Mouse (Mus musculus): Measurements from ENCODE around the gene Cib3.

DNA sequence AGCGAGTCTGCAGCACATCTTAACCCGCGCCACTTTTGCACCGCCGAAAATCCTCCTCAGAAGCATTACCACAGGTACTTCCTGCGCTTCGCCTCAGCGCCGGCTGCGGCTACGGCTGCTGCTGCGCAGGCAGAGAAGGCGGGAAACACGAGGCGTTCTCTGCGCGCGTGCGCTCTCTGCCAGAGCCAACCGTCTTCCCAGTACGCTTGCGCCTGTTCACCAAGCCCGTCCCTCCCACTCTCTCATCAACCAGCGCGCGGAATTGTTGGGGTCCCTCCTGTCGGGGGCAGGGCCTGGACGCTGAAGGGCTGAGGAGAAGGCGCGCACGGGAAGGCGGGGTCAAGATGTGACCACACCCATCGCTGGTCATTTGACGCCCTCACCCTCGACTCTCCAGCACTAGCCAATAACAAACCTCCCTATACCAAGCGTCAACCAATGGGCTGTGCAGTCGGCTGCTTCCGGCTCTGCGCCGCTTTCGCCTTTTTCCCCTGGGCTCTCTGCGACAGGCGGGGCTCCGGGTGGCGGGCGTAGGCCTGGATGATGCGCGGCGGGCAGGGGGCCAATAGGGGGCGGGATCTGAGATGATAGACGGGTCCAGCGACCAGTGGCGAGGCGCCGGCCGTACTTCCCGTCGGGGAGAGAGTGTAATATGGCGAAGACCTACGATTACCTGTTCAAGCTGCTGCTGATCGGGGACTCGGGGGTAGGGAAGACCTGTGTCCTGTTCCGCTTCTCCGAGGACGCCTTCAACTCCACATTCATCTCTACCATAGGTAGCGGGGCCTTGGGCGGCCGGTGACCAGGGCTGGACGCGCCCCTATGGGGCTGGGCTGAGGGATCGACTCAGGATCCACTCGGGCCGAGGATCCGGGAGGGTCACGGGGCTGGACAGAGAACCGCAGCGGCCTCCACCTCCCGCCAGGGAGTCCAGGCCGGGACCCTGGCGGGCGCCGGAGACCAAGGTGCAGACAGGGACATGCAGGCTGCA is 51.6 kb downstream of the Cib3 start, which contains the start of gene Rab8a:
- TF ChIP-seq USF1 (IDR thresholded peaks at IDR 0.05; ENCODE audit: low read depth): no peak
- peak; percentile 32 for TF ChIP-seq SRF (IDR thresholded peaks at IDR 0.05; ENCODE audit: control insufficient read depth, insufficient read length, low read depth)
- TF ChIP-seq POLR2A (IDR thresholded peaks at IDR 0.05; ENCODE audit: insufficient read length, low read depth): peak; percentile 82
- TF ChIP-seq MAX (IDR thresholded peaks at IDR 0.05; ENCODE audit: low read depth): no peak
- peak; percentile 71 for TF ChIP-seq POLR2AphosphoS2 (IDR thresholded peaks at IDR 0.05; ENCODE audit: insufficient read length, low read depth)
- TF ChIP-seq E2F4 (IDR thresholded peaks at IDR 0.05; ENCODE audit: insufficient read depth): no peak
- TF ChIP-seq CEBPB (IDR thresholded peaks at IDR 0.05; ENCODE audit: insufficient read depth, poor library complexity, severe bottlenecking): no peak
- TF ChIP-seq MYOG (IDR thresholded peaks at IDR 0.05; ENCODE audit: control insufficient read depth in 1 of 3, insufficient read depth in 1 of 3, insufficient read length in 2 of 3, low read depth in 2 of 3): peak in 1 of 3 experiments; percentile 48
- no peak for TF ChIP-seq TCF12 (IDR thresholded peaks at IDR 0.05; ENCODE audit: insufficient read depth, poor library complexity, severe bottlenecking)
- no peak for TF ChIP-seq REST (IDR thresholded peaks at IDR 0.05; ENCODE audit: insufficient read depth, insufficient read length)
- no peak for TF ChIP-seq TCF3 (IDR thresholded peaks at IDR 0.05; ENCODE audit: insufficient read length, low read depth)
